Mouse (Mus musculus) brain, embryonic 14.5 days (tissue): ENCODE measurements around the gene Ireb2.

Experiments
- CTCF ChIP-seq: fragments of 200-500 bp; IDR thresholded peaks from 2 replicates; pipeline ENCODE4 v1.5.1; 2012; ENCODE audit warnings: inconsistent platforms, mild to moderate bottlenecking, moderate library complexity, borderline replicate concordance; ENCODE audit not compliant: insufficient read depth, insufficient read length; ENCODE audit errors: extremely low read depth
- POLR2A ChIP-seq: fragments of 200-500 bp; IDR thresholded peaks from 2 replicates; pipeline ENCODE4 v1.6.1; 2012; ENCODE audit warnings: mild to moderate bottlenecking, inconsistent platforms, borderline replicate concordance; ENCODE audit not compliant: poor library complexity, insufficient read depth, insufficient read length, severe bottlenecking; ENCODE audit errors: extremely low read depth

DNA sequence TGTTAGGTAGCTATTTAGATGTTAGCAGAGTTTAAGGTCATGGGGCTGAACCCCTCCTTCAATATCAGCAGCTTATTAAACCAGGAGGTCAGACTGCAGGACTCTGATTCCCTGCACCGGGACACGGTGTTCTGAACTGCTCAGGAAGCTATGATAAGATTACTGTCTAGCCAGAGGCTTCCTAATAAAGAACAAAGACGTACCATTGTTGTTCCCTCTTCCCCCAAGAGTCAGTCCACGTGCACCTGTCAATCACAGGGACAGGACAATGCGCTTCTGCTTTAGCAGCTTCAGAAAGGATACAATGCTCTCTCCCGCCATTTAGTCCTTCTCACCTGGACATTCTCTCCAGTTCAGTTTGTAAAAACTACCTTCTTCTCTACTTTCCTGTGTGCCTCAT, 8.0 kb upstream of the Ireb2 start:
- TF ChIP-seq POLR2A: no peak
- no peak for TF ChIP-seq CTCF
